Mouse (Mus musculus) skeletal muscle tissue, adult 2 months (tissue): ENCODE data around the gene Gm8094.
"Not testable (repeated sequence)": the region's sequence is repeated elsewhere in the genome, so short reads cannot be mapped to it uniquely, and the experiment has no call there.

Experiments
- DNase-seq: peaks from one replicate; pipeline ENCODE4 v3.0.0-alpha.2; 2012; ENCODE audit warnings: low read depth, low spot score

Gm8094 gene

DNA sequence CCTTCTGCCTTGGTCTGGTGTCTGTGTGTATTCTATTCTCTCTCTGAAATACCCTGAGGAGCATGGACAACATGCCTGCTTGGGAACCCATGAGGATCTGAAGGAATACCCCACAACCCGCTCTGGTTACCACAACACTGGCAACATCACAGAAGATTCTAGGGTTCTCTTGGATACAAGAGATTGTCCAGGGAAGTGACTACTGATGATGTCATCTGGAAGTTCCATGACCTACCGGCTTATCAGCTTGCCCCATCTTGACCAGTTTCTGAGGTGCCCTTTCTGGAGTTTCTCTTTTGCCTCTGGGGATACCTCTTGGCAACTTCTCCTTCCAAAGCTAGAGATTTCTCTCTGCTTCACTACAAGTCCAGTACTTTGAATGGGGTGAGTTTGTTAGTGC is at the start of gene Gm8094:
Gene Gm8094, minus strand, starts transcription at position 101 of the 400 bp plus-strand sequence.
- not testable (repeated sequence) for DNase-seq

DNA sequence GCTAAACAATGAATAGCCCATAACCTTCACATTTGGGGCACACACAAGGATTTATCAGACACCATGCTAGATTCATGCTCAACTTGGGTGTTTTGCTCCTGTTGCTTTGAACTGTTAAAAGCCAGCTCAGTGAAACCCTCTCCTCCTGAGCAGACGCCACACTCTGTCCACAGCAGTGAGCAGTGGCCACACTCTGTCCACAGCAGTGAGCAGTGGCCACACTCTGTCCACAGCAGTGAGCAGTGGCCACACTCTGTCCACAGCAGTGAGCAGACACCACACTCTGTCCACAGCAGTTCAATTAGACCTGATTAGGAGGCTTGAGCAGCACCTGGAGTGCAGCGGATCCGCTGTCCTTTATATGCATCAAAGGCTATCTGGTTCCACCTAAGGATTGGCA is 43.2 kb upstream of the Gm8094 start:
- not testable (repeated sequence) for DNase-seq

DNA sequence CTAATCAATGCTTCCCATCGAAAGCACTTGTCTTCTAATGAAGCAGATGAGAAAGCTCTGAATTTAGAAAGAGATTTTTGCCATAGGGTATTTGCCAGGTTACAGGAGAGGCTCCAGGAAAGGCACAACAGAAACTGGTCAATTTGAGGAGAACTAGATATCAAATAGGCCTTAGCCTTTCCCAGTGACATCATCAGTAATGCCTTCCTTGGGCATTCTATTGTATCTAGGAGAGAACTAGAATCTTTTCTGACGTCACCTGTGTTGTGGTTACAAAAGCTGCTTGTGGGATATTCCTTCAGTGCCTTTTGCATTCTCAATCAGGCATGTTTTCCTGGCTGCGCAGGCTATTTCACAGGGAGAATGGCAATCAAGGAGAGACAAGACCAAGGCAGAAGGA is 23.9 kb upstream of the Gm8094 start, which contains the start of gene Gm8104:
Gene Gm8104, plus strand, starts transcription at position 301 of the 400 bp plus-strand sequence.
- not testable (repeated sequence) for DNase-seq

DNA sequence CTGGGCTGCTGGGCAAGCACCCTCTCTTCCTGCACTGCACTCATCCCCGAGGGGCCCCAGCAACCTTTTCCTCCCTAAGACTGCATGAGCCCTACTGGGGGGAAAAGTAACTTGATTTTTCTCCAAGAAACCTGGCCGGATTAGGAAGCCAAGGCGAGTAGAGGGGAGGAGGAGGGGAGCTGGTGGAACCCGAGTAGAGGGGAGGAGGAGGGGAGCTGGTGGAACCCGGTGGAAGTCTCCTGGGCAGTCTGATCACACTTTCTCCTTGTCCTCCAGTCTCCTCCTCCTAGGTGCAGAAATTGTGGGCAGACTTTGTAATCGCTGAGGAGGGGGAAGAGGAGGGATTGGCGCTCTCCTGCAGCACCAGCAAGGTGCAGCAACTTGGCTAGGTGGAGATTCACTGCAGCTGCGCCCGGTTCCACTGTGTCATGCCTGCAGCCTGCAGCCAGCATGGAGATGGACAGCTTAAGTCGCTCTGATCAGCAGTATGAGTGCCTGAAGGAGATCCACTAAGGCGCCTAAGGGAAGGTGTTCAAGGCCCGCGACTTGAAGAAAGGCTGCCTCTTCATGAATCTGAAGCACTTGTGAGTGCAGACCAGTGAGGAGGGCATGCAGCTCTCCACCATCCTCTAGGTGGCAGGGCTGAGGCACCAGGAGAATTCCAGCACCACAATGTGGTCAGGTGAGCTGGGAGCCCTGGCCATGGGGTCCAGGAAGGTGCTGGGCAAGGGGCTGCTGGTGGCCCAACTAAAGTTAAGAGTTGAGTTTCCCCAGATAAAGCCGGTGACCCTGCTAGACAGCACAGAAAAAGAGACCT is 12.9 kb upstream of the Gm8094 start:
- DNase-seq: not testable (repeated sequence)

DNA sequence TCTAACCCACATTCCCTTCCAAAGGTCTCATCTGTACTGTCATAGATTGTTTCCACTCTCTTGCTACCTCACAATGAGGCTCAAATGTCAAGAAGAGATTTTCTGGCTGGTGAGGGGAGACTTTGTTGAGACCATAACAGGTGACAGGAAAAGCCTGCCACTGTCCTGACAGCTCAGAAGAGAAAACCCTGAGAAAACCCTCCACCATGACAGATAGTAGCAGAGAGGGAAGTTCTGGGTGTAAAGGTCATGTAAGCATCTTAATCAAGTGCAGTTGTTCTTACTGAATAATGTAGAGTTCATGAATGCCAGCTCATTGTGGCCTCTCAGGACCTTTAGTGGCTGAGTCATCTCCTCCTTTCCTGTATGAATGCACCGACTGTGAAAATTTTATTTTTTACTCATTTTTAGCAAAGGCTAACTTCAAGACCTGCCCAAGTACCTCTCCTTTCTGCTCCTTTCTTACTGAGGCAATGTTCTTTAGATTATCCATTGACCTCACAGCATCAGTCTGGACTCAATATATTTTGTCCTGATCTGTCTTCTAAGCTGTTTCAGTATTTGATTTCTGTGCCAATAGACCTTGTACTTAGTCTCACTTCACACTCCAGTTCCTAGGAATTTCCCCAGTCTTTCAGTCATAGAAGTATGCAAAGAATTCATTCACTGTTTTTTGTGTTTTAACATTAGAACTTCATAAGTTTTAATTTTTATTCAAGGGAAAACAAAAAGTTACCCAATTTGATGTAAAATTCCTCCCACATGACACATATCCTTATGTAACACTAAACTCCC is 8.7 kb upstream of the Gm8094 start:
- not testable (repeated sequence) for DNase-seq

DNA sequence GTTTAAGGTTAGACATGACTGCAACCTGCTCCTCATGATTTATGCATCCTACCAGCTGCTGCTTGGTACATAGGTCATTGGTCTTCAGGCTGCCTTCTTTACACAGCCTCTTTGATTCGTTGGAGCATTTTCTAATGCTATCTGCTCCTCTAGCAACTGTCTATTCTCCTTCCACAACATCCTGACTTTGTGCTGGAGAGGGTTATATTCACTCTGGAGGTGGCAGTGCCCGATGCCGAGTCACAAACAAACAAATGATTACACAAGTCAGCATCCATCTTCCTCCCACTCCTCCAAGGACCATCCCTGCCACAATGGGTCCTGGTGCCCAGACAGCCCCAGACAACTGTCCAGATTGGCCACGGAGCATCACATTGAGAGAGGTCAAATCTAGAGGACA is 16.3 kb downstream of the Gm8094 start:
- not testable (repeated sequence) for DNase-seq

DNA sequence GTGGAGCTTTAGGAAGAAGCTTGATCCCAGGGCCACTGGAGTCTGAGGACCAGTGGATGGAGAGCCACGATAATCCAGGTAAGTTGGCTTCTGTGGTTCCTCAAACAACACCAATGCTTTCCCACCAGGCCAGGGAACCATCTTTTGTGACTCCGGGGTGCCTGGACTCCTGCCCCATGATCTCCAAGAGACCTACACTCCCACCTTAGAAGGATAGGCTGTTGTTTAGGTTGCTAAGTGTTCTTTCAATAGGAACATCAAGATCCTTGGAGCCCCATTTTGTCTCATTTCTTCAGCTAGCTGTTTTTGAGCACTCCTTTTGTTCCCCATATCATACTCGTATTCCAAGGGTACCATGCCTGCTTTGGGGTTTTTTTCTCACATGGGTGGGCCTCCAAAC is 18.4 kb downstream of the Gm8094 start:
- DNase-seq: not testable (repeated sequence)
